Mouse (Mus musculus) neural tube, embryonic 12.5 days (tissue): ENCODE results near the gene Gm3776. TPM values are rescaled to one million over a fixed set of nuclear protein-coding genes. Genes with fewer than 3 reads are reported as not detected.
"Not testable (repeated sequence)": the region's sequence is repeated elsewhere in the genome, so short reads cannot be mapped to it uniquely, and the experiment has no call there.

Experiments used
- ATAC-seq: fragments of 200-750 bp; cut with Nextera tagmentation; 2 replicates; pipeline ENCODE4 v1.8.0; 2017; ENCODE audit warnings: low read depth, mild to moderate bottlenecking, moderate TSS enrichment, moderate library complexity; ENCODE audit not compliant: low FRiP score
- H3K27ac ChIP-seq: fragments of 300-500 bp; sonication (generic); 2 replicates; pipeline ENCODE4 v1.5.1; 2016
- H3K27me3 ChIP-seq: fragments of 300-500 bp; sonication (generic); replicated peaks from 2 replicates; pipeline ENCODE4 v1.6.1; 2016; ENCODE audit warnings: mild to moderate bottlenecking
- H3K36me3 ChIP-seq: fragments of 300-500 bp; sonication (generic); 2 replicates; pipeline ENCODE4 v1.6.1; 2016; ENCODE audit warnings: mild to moderate bottlenecking
- H3K4me1 ChIP-seq: fragments of 300-500 bp; sonication (generic); 2 replicates; pipeline ENCODE4 v1.6.1; 2016
- H3K4me2 ChIP-seq: fragments of 300-500 bp; sonication (generic); replicated peaks from 2 replicates; pipeline ENCODE4 v1.6.1; 2016; ENCODE audit warnings: mild to moderate bottlenecking
- H3K4me3 ChIP-seq: fragments of 300-500 bp; sonication (generic); 2 replicates; pipeline ENCODE4 v1.5.1; 2016
- H3K9ac ChIP-seq: fragments of 300-500 bp; sonication (generic); 2 replicates; pipeline ENCODE4 v1.6.1; 2016; ENCODE audit warnings: mild to moderate bottlenecking
- H3K9me3 ChIP-seq: fragments of 300-500 bp; sonication (generic); 2 replicates; pipeline ENCODE4 v1.6.1; 2016; ENCODE audit warnings: mild to moderate bottlenecking
- WGBS: fragments of 180-500 bp; shearing (Covaris S2); methylation state at CpG from one replicate; pipeline ENCODE4 v1.1.7; 2016; 5-methylcytosine and 5-hydroxymethylcytosine counted together
- polyA plus RNA-seq: library from polyadenylated mRNA; unstranded; fragments of >200 nt; fragmentation: Nextera tagmentation; extraction: Ambion mirVana; gene quantifications from 2 replicates; pipeline ENCODE4 v1.2.1, GENCODE M21; 2016

The Gm3776 gene
- not detected in 2 replicates for polyA plus RNA-seq

DNA sequence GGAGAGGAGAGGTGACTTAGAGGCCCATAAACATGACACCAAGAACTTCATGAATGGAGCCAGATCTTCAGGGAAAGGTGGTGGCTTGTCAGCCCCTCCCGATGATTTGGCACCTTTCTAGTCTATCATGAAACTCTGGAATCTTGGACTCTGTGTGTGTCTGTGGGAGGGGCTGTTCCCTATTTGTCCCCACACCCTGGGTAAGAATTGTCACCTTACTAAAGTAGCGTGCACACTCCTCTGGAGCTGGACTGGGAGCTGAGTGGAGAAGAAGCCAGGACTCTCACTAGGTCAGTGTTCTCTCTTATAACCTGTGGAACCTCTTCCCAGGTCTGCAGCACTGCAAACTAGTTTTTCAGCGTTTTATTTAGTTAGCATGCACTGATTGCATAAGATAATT lies at the start of gene Gm3776:
Gm3776 (plus strand) TSS at position 216 of the 400 bp plus-strand sequence.
- H3K27ac ChIP-seq, H3K9ac ChIP-seq, H3K4me1 ChIP-seq, H3K4me3 ChIP-seq, H3K4me2 ChIP-seq, H3K36me3 ChIP-seq, H3K27me3 ChIP-seq, ATAC-seq, H3K9me3 ChIP-seq: not testable (repeated sequence)
- 77% methylated on average over 2 of the region's 3 CpGs for WGBS

DNA sequence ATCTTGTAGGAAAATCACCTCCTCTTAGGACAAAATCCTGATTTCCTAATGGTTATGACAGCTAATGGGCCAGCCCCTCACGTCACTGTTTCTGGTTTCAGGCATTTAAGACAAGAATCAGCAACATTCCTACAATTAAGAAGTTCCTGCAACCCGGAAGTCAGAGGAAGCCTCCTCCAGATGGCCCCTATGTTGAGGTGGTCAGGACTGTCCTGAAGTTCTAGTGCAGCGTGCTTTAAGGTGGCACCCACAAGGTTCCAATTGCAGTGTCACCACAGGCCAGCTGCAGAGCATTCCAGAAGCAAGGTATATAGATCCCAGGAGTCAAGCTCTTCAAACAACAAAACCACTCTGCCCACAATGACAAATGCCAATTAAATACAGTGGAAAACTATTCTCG lies 48.0 kb upstream of the Gm3776 start:
- ATAC-seq, result no peak
- no peak overlapping the region for H3K4me3 ChIP-seq
- no peak overlapping the region for H3K9ac ChIP-seq
- H3K27ac ChIP-seq, result no peak overlapping the region
- no peaks in the 10 kb centered on the region for H3K9me3 ChIP-seq
- no peak overlapping the region for H3K4me2 ChIP-seq
- no peaks in the 10 kb centered on the region for H3K27me3 ChIP-seq
- no peaks in the 10 kb centered on the region for H3K36me3 ChIP-seq
- no peaks in the 10 kb centered on the region for H3K4me1 ChIP-seq
- 81% methylated on average over 4 of the region's 4 CpGs for WGBS

DNA sequence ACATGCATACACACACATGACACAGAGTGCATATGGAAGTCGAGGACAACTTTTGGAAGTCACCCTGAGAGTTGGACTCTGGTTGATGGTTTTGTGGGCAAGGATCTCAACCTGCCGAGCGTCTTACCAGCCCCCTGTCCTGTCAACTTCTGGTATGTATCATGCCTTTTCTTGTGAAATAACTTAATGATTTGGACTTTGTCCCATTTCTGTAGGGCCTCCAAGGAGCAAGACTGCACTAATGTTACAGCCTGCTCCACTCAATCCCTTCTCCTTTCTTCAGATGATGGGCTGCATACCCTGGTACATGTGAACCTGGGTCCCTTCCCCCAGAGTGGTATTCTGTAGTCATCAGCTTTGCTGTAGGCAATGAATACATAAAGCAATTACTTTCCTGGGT lies 46.9 kb upstream of the Gm3776 start:
- H3K4me2 ChIP-seq, result no peak overlapping the region
- no peak for ATAC-seq
- H3K9ac ChIP-seq, result no peak overlapping the region
- no peaks in the 10 kb centered on the region for H3K9me3 ChIP-seq
- no peak overlapping the region for H3K4me3 ChIP-seq
- no peaks in the 10 kb centered on the region for H3K27me3 ChIP-seq
- no peaks in the 10 kb centered on the region for H3K4me1 ChIP-seq
- no peak overlapping the region for H3K27ac ChIP-seq
- 89% methylated on average over 3 of the region's 3 CpGs for WGBS
- no peaks in the 10 kb centered on the region for H3K36me3 ChIP-seq

DNA sequence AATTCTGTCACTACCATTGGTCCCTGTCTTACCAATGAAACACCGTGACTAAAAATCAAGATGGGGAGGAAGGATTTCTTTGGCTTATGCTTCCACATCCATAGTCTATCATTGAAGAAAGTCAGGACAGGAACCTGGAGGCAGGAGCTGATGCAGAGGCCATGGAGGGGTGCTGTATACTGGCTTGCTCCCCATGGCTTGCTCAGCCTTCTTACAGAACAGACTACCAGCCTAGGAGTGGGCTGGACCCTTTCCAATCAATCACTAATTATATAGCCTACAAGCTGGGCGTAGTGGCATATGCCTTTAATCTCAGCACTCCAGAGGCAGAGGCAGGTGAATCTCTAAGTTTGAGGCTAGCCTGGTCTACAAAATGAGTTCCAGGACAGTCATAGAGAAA lies 46.1 kb upstream of the Gm3776 start:
- WGBS, result 94% methylated on average over 2 of the region's 2 CpGs
- Histone ChIP-seq H3K36me3 (no peaks in the 10 kb centered on the region), H3K4me1 (no peaks in the 10 kb centered on the region), H3K27me3 (no peaks in the 10 kb centered on the region), H3K27ac (no peak overlapping the region), H3K9me3 (no peaks in the 10 kb centered on the region), H3K4me2 (no peak overlapping the region), H3K9ac (no peak overlapping the region), H3K4me3 (no peak overlapping the region)
- no peak for ATAC-seq

DNA sequence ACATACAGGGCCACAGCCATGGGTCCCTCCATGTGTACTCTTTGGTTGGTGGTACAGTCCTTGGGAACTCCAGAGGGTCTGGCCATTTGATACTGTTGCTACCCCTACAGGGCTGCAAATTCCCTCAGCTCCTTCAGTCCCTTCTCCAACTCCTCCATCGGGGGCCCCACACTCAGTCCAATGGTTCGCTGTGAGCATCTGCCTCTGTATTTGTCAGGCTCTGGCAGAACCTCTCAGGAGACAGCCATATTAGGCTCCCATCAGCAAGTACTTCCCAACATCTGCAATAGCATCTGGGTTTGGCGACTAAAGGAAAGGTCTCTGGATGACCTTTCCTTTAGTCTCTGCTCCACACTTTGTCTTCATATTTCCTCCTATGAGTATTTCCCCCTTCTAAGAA lies 45.4 kb upstream of the Gm3776 start:
- no peak for ATAC-seq
- no peak overlapping the region for H3K4me2 ChIP-seq
- no peaks in the 10 kb centered on the region for H3K9me3 ChIP-seq

DNA sequence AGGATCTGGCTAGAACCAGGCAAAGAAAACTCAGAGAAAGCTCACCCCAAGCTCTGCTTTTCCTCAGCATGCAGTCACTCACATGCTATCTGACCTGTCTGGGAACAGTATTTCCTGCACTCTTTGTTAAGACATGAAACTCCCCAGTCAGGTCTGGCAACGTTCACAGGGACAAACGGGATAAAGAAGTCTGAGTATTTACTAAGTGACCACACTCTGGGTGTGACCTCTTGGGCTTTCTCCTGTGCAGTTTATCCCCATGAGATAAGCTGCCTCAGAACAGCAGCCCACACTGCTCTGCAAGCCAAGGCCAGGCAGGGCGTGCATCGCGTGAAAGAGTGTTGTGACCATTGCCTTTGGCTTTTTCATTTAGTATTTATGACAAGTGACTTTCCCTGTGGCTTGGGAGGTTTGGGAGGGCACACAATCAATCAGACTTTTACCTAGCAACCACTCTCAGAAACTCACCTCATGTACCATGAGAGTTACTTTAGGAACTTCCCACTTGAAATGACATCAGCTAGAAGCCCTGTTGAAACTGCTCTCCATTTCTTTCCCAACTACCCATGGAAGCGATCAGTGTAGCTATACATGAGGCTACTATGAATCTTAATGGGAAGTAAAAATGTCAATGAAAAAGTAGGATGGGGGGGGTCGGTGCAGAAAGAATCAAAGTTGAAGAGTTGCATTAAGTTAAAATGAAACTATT lies 44.4 kb upstream of the Gm3776 start:
- H3K4me2 ChIP-seq, result no peak overlapping the region
- no peaks in the 10 kb centered on the region for H3K27me3 ChIP-seq
- no peak for ATAC-seq
- H3K4me1 ChIP-seq, result no peaks in the 10 kb centered on the region
- H3K9ac ChIP-seq, result no peak overlapping the region
- H3K36me3 ChIP-seq, result no peaks in the 10 kb centered on the region
- H3K27ac ChIP-seq, result no peak overlapping the region
- 88% methylated on average over 7 of the region's 7 CpGs for WGBS
- no peaks in the 10 kb centered on the region for H3K9me3 ChIP-seq
- no peak overlapping the region for H3K4me3 ChIP-seq

More for the DNA sequence above, 45.4 kb upstream of the Gm3776 start:
- Histone ChIP-seq H3K4me1 (no peaks in the 10 kb centered on the region), H3K4me3 (no peak overlapping the region), H3K36me3 (no peaks in the 10 kb centered on the region), H3K27ac (no peak overlapping the region), H3K9ac (no peak overlapping the region), H3K27me3 (no peaks in the 10 kb centered on the region)
- WGBS, result 94% methylated on average over 3 of the region's 3 CpGs

DNA sequence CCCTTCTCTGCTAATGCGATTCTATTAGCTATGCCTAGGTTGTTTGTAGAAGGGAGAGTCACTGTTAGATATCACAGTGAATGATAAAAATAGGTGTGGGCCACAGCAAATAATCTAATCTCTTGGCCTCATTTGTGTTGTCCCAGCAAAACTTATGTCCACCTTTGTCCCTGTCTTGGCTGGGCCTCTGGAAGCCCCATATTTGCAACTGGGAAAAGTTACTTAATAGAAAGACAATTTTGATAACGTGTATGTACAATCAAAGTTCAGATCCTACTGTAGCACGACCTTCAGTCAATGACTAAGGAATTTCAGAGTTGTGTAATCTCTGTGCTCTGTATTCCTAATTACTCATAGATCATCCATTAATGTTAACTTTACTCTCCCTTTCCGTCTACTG lies 39.9 kb upstream of the Gm3776 start:
- no peak overlapping the region for H3K4me2 ChIP-seq
- H3K9me3 ChIP-seq, result no peaks in the 10 kb centered on the region
- H3K9ac ChIP-seq, result no peak overlapping the region
- WGBS, result 80% methylated on average over 4 of the region's 4 CpGs
- no peak overlapping the region for H3K4me3 ChIP-seq
- no peak for ATAC-seq
- no peaks in the 10 kb centered on the region for H3K36me3 ChIP-seq
- H3K27me3 ChIP-seq, result no peaks in the 10 kb centered on the region
- H3K4me1 ChIP-seq, result no peaks in the 10 kb centered on the region
- no peak overlapping the region for H3K27ac ChIP-seq

DNA sequence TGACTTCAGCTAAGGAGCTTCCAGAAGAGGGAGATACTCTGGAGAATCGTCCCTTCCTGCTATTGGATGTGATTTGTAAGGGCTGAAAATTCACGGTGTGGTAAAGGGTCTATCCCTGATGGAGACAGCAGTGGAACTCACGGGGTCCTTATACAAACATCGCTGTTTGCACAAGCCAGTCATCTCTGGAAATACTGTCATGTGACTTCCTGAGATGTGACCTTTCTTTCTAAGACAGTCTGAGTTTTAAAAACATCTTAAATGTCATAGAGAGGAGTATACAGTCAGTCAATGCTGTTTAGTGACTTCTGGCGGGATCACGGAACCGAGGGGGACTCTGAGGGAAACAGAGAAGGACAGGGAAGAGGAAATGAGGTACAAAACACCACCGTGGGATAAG lies 34.3 kb upstream of the Gm3776 start:
- Histone ChIP-seq H3K4me2 (no peak overlapping the region), H3K27ac (no peak overlapping the region), H3K36me3 (no peaks in the 10 kb centered on the region), H3K9ac (no peak overlapping the region), H3K4me1 (no peaks in the 10 kb centered on the region), H3K4me3 (no peak overlapping the region), H3K27me3 (no peaks in the 10 kb centered on the region), H3K9me3 (no peaks in the 10 kb centered on the region)
- ATAC-seq, result no peak
- WGBS, result 73% methylated on average over 8 of the region's 8 CpGs

DNA sequence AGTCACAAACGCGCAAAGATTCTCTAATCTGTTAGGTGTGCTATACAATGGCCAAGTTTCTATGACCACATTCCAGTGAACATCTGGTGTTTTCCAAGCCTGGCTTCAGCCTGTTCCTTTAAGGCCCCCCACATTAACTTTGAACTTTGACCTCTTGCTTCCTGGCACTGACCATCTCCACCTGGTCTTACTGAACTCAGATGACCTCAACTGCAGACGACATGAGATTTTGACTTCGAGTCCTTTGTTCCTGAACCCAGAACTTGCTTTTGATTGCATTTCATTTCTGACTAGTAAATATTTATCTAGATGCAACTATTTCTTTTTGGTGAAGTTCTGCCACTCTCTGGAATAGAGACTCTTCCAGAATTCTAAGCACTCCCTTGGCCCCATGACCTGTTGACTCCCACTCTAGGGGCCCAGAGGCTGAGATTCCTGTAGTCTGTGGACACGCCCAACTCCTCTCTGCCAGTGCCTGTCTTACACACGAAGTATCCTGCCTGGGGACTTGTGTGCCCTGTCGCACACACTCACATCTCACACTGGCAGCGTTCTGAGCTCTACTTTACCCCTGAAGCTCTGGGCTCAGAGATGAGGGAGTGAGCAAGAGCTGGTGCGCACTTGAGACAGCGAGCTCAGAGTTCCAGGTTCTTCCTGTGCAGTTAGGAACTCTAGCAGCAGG lies 33.6 kb upstream of the Gm3776 start:
- Histone ChIP-seq H3K4me2 (no peak overlapping the region), H3K9ac (no peak overlapping the region), H3K4me3 (no peak overlapping the region), H3K36me3 (no peaks in the 10 kb centered on the region), H3K9me3 (no peaks in the 10 kb centered on the region), H3K4me1 (no peaks in the 10 kb centered on the region), H3K27me3 (no peaks in the 10 kb centered on the region), H3K27ac (no peak overlapping the region)
- ATAC-seq, result no peak
- 75% methylated on average over 10 of the region's 10 CpGs for WGBS

DNA sequence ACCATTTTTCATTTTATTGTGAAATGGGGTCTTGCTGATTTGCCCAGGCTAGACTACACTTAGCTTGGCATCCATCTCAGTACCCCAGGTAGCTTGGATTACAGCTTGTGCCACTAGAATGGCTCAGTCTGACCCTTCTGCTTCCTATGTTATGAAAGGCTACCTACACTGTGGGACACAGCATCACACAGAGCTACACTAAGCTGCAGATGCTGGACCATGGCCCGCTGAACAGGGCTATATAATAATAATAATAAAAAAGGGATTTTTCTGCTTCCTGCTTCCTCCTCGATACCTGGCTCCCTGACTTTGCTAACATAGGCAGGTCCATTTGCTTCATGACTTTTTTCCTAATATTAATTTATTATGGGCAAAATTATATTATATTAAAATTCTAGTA lies 32.5 kb upstream of the Gm3776 start:
- H3K27me3 ChIP-seq, result no peaks in the 10 kb centered on the region
- H3K4me3 ChIP-seq, result no peak overlapping the region
- H3K9ac ChIP-seq, result no peak overlapping the region
- ATAC-seq, result no peak
- H3K36me3 ChIP-seq, result no peaks in the 10 kb centered on the region
- 92% methylated on average over 2 of the region's 2 CpGs for WGBS
- no peak overlapping the region for H3K4me2 ChIP-seq
- H3K4me1 ChIP-seq, result no peaks in the 10 kb centered on the region
- no peaks in the 10 kb centered on the region for H3K9me3 ChIP-seq
- no peak overlapping the region for H3K27ac ChIP-seq

DNA sequence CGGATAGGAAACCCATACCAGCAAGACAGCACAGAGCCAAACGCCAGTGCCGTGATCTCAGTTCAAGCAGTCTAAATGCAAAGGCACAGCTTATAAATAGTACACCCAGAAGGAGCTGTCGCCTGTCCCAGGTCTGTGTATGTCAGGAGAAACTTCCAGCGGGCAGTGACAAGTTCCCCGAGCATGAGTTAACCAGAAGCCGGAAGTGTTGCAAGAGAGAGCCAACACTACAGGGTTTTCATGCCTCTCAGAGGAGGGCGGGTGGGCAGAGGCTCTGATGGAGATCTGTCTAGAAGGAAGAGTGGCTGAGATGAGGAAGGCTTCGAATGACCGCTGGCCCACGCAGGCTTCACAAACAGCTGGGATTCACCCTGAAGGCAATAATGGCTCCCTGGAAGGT lies 31.6 kb upstream of the Gm3776 start:
- H3K36me3 ChIP-seq, result no peaks in the 10 kb centered on the region
- H3K4me2 ChIP-seq, result no peak overlapping the region
- no peak for ATAC-seq
- no peaks in the 10 kb centered on the region for H3K4me1 ChIP-seq
- no peaks in the 10 kb centered on the region for H3K9me3 ChIP-seq
- no peak overlapping the region for H3K9ac ChIP-seq
- no peak overlapping the region for H3K27ac ChIP-seq
- H3K27me3 ChIP-seq, result no peaks in the 10 kb centered on the region
- 83% methylated on average over 11 of the region's 11 CpGs for WGBS
- no peak overlapping the region for H3K4me3 ChIP-seq

DNA sequence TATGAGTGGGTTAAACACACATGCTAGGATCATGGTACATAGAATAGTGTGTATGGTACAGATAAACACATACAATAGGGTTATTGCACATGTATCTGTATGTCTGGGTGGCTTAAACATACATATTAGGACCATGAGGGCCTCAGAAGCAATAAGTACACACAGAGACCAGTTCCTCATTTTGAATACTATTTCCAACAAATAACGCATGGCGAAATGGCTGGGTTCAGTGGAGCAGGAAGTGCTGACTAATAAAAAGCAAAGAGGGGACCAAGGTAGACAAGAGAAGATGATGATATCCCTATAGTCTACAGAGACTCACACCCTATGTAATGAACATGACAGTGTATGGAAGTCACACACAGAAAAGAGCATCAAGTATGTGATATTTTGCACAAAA lies 28.8 kb upstream of the Gm3776 start:
- Histone ChIP-seq H3K4me1 (no peaks in the 10 kb centered on the region), H3K9ac (no peak overlapping the region), H3K27me3 (no peaks in the 10 kb centered on the region), H3K4me2 (no peak overlapping the region), H3K27ac (no peak overlapping the region), H3K4me3 (no peak overlapping the region), H3K36me3 (no peaks in the 10 kb centered on the region), H3K9me3 (no peaks in the 10 kb centered on the region)
- ATAC-seq, result no peak
- 95% methylated on average over 2 of the region's 2 CpGs for WGBS

DNA sequence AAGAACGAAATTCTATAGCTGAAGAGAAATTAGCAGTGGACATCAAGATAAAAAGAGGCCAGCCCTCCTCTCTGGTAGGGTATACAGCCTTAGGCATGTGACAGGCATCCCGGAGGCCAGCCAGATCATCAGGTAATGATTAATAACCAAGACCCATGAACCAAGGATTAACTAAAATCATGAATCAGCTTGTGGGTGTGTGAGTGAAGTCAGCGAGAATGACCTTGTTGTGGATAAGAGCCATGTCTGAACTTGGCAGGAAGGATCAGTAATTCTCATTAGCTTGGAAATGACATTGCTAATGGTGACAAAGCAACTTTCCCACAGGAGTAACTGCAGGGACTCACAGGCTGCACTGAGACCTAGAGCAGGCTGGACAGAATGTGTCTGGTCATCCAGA lies 27.3 kb upstream of the Gm3776 start:
- H3K9ac ChIP-seq, H3K4me3 ChIP-seq, H3K4me1 ChIP-seq, H3K27ac ChIP-seq, H3K9me3 ChIP-seq, H3K4me2 ChIP-seq, H3K27me3 ChIP-seq, ATAC-seq, H3K36me3 ChIP-seq: not testable (repeated sequence)
- 82% methylated on average over 3 of the region's 3 CpGs for WGBS
